Mouse (Mus musculus) liver, embryonic 14.5 days (tissue): ENCODE results near the gene Ak5.

Source experiments
- CTCF ChIP-seq: IDR thresholded peaks from 2 replicates; pipeline ENCODE4 v1.5.1; 2016; ENCODE audit warnings: antibody characterized with exemption, low read depth, control low read depth
- EP300 ChIP-seq: IDR thresholded peaks from 2 replicates; pipeline ENCODE4 v1.6.1; 2016; ENCODE audit warnings: antibody characterized with exemption, low read depth

GRCm38 (mm10) chr3:152620058-152620457 lies 48.1 kb downstream of the Ak5 start:
- TF ChIP-seq CTCF (no peak), EP300 (no peak)
